Mouse (Mus musculus) ES-E14 (cell line): ENCODE measurements at regions not wholly inside any gene's neighbourhood (a gene's known extent, or its start where the extent isn't known, plus 50 kb on each side); places are given as distances from the start of the nearest gene placed in this dataset.

Experiments
- CHD2 ChIP-seq: IDR thresholded peaks from 2 replicates; pipeline ENCODE4 v1.6.1; 2014; ENCODE audit warnings: mild to moderate bottlenecking, low read depth, low read length, inconsistent platforms
- ZC3H11A ChIP-seq: IDR thresholded peaks from 2 replicates; pipeline ENCODE4 v1.6.1; 2012; ENCODE audit warnings: low read depth, mild to moderate bottlenecking, inconsistent platforms, low read length, borderline replicate concordance
- ZNF384 ChIP-seq: IDR thresholded peaks from 2 replicates; pipeline ENCODE4 v1.6.1; 2012; ENCODE audit warnings: low read depth, low read length, inconsistent platforms

DNA sequence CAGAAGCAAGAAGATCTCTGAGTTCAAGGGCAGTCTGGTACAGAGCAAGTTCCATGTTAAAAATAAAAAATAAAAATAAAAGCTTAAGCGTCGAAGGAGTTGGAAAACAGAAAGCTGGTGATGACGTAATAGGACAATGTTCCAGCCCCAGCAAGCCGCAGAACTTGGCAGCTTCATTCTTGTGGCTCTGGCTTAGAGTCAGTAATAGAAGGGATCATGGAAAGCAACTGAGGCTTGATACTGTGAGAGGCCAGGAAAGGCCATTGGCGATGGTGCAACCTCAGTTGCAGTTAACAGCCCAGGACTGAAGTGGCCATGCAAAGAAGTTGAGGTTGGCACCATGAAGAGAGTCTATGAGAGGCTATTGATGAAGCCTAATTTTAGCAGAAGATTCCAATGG lies 168.3 kb upstream of the Foxn2 start:
- no peak for TF ChIP-seq CHD2
- no peak for TF ChIP-seq ZNF384
- no peak for TF ChIP-seq ZC3H11A
